Mouse (Mus musculus): ENCODE data around the gene Prcp.

The Prcp gene

DNA sequence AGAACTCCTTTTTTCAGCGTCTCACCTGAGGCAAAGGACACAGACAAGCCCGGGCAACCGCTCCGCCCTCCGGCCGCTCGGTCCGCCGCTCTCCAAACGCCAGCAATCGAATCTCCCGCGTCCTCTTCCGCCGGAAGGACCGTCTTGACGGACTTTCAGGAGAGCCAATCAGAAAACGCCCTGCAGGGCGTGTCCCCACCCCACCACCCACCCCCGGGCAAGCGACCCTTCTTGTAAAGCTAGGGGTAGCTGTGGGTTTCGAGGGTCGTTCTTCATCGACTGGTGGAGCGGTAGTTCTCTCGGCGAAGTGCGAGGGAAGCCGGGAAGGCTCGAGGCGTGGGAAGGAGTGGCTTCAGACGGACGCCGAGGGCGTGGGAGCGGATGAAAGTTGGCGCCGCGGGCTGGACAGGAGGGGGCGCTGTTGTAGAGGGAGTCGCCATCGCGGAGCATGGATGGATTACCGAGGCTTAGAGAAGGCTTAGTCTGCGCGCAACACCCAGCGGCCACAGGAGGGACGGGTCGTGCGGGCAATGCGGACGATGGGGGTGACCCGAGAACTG, at the start of gene Prcp, which contains the start of gene Ddias:
Gene Prcp, plus strand, starts transcription at position 355 of the 560 bp plus-strand sequence.
Gene Ddias, minus strand, starts transcription at position 132 of the 560 bp plus-strand sequence.
- peak; percentile 77 for DNase-seq (ENCODE audit: low read depth, low spot score)

DNA sequence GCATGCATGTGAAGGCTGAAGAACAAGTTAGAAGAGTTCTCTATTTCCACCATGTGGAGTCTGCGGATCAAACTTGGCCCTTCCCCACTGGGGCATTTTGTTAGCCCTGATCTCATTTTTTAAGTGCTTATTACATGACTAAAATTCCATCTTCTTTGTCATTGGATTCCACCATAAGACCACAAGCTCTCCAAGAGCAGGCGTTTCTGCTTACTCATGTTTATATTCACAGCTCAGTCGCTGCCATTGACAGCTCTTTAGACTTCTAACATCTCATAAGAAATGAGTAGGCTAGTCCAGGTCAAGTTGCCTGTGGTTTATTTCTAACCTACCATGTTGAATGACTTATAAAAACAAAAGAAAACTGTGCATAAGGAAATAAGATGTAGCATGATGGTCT, 48.0 kb upstream of the Prcp start:
- no peak for DNase-seq (ENCODE audit: low read depth, low spot score)

DNA sequence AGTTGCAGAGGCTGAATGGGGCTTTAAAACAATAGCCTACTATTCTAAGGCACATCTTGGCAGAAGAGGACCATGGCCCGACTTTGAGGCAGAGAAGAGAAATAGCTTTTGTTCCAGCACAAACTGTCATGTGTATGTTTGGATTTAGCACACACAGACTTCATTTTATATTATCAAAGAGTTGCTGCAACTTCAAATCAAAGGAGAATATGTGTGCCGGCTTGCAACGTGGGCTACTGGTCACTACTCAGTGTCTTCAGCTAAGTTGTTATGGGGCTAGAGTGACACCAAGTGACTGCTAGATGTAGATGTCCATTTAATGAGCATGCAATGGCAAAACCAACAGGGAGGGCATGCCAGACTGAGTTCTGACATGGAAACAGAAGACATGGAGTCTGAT, 46.3 kb upstream of the Prcp start:
- no peak for DNase-seq (ENCODE audit: low read depth, low spot score)

- no peak for DNase-seq (ENCODE audit: low read depth, low spot score)
Observed at GRCm38 (mm10) chr7:92832395-92832794, 41.9 kb upstream of the Prcp start.

DNA sequence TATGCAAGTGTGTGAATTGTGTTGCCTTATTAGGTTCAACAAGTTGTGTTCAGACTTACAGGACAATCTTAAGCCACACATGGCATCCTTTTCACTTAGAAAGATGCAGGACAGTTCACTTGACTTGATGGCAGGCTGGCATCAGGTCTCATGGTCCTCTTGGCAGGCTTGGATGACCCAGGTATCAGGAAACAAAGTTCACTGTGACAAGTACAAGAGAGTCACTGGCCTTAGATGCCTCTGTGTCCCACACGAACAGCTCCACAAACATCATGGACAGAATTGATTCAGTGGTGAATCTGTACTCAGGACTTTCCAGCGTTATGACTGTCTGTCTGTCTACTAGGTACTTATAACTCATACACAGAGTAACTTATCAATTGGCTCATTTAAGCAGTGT, 39.9 kb upstream of the Prcp start:
- DNase-seq (ENCODE audit: low read depth, low spot score): no peak

GRCm38 (mm10) chr7:92836447-92836846, 37.8 kb upstream of the Prcp start:
- no peak for DNase-seq (ENCODE audit: low read depth, low spot score)

DNA sequence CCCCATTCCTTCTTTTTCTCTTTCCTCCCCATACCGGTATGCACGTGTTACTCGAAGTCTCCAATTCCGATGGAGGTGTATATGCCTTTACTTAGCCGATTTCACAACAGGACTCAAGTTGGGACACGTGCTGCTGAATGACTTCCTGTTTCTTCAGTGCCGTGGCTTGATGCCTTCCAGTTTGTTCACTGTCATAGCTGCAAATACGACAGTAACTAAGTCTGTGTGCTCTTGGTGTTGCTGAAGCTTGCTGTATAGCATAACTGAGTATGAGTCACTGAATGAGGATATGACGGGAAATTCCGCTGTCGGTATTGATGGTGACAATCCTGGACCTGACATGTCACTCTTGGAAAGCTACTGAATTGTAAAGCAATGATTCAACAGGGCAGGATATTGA, 37.0 kb upstream of the Prcp start:
- no peak for DNase-seq (ENCODE audit: low read depth, low spot score)

GRCm38 (mm10) chr7:92837907-92838306, 36.4 kb upstream of the Prcp start:
- no peak for DNase-seq (ENCODE audit: low read depth, low spot score)

DNA sequence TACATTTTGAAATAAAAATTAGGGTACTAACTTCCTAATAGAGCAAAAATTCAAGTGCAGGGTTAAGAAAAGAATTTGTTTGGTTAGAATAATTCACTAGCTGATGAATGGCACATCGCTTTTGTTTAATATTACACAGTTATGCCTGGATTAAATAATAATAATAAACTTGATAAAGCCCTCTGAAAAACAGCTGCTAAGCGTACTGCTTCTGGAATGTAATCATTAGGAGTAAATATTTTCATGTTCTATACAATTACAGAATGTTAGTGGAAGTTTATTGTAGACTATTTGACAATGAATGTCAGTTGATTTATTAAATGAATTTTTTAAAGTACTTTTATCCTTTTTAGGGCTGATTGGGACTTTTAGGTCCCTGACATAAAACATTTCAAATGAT, 32.0 kb upstream of the Prcp start:
- no peak for DNase-seq (ENCODE audit: low read depth, low spot score)

DNA sequence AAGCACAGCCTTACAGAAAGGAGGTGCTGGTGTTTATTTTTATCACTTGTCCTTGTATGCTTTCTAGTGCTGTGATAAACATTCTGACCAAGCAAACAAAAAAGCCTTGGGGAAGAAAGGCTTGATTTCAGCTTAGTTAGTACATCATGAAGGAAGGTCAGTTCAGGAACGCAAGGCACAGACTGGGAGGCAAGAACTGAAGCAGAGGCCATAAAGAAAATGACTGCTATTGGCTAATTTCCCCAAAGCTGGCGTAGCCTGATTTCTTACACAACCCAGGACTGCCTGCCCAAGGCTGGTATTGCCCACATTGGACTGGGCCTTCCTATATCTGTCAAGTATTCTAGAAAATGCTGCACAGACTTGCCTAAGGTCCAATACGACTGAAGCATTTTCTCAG, 26.0 kb upstream of the Prcp start:
- DNase-seq (ENCODE audit: low read depth, low spot score): no peak

DNA sequence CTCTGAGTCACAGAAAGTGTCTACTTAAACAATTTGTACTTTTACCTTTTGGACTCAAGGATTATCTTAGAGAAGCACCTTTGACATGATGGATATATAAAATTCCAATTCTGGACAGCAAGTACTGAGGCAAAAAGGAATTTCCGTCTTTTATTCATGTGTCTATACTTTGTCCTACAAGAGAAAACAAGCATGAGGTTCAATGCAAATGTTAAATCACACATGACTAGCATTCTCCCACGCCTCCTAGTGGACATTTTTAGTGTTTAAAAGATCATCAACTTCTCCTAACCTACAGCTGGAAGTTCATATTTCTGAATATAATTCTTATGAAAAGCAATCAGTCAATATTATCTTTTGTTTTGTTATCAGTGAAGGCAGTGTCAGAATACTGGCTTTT, 7.7 kb upstream of the Prcp start:
- no peak for DNase-seq (ENCODE audit: low read depth, low spot score)

GRCm38 (mm10) chr7:92870161-92870560, 4.1 kb upstream of the Prcp start:
- DNase-seq (ENCODE audit: low read depth, low spot score): no peak

DNA sequence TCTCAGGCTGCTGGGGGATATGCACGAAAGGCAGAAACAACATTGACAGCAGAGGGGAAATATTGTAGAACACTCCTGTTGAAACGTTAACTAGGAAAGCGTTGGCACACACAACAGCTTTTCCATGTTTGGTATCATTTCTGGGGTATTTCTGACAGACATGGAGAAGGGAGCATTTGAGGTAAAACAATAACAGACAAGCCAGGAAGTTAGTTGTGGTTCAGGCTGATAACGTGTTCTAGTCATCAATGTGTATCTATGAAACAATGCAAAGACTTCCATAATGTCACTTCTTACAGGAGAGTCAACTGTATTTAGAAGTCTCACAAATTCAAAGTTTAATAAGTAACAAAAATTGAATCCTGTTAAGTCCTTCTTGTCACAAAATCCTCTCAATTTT, 2.7 kb upstream of the Prcp start:
- DNase-seq (ENCODE audit: low read depth, low spot score): no peak

GRCm38 (mm10) chr7:92874761-92875408, 615 bp downstream of the Prcp start:
- DNase-seq (ENCODE audit: low read depth, low spot score): peak; percentile 86

DNA sequence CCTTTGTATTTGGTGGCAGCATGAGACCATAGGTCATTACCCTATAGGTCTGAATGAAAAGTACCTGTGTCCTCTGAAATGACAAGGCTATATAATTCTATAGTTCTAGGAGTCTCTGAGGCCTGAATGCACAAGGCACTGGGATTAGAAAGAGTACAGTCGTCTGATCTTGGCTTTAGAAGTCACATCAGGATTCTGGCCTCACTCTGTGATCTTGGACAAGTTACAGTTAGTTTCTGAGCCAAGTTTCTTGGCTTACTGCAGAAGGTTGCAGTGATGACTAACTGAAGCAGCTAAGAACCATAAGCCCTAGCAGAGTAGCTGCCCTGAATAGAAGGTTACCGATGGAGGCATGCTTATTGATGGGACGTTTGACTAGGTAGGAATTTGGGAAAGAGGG, 1.8 kb downstream of the Prcp start:
- no peak for DNase-seq (ENCODE audit: low read depth, low spot score)

DNA sequence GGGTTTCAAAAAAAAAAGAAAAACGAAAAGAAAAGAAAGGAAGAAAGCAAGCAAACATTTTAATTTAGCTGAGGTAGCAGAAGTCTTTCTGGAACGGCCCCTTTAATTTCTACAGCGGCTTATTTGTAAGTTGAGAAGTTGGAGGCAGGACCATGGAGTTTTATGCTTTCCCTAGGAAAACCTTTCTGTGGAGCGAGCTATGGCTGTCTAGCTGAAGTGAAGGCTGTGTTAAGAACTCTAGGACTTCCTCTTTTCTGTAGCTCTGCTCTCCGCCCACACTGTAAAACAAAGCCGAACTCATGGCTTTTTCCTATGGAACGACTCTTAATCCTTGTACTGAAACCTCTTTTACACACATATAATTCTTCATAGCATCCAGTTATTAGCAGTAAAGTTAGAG, 2.3 kb downstream of the Prcp start:
- no peak for DNase-seq (ENCODE audit: low read depth, low spot score)

GRCm38 (mm10) chr7:92878575-92879285, 4.5 kb downstream of the Prcp start:
- DNase-seq (ENCODE audit: low read depth, low spot score): no peak

GRCm38 (mm10) chr7:92883850-92884716, 9.8 kb downstream of the Prcp start:
- no peak for DNase-seq (ENCODE audit: low read depth, low spot score)

DNA sequence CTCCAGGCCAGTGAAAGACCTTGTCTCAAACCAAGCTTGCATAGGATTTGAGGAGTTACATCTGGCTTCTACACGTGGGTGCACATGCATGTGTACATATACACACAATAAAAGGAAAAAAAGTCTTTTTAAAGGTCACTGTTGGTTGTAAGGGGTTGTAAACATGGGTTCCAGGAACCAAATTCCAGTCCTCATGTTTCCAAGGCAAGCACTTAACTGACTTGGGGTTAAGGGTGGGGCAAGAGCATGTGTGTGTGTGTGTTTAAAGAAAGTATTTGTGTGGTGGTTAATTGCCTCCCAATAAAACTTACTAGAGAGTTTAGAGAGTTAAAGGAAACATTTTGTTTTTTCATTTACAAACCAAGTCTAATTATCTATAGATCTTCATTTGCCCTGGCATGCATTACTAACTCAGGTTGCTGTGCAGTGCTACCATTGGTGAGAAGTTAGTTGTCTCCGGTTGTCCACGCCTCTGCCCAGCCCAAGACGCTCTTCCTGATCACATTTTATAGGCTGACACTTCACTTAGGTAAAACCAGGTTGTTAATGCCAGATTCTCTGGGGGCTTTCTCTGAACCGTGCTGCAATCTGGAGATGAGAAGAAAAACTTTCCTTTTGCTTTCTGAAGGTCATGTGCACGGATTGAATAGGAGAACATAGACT, 10.9 kb downstream of the Prcp start:
- no peak for DNase-seq (ENCODE audit: low read depth, low spot score)

GRCm38 (mm10) chr7:92886801-92887200, 12.5 kb downstream of the Prcp start:
- DNase-seq (ENCODE audit: low read depth, low spot score): no peak

DNA sequence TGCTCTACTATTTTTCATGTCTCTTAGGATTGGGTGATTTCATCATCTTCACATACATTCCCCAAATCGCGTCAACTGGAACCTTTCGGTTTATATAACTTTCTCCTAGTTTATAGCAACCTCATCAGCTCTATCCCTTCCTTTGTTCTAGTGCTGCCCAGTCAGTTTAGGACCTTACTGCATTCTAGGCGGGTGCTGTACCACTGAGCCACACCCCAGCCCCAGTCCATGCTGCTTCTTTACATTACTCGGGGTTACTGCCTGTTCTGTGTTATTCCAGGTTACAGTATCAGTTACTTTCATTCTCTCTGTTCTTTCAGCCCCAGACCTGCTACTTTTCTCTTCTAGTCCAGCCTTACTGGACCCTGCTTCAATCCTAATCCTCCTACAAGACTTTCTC, 13.0 kb downstream of the Prcp start:
- no peak for DNase-seq (ENCODE audit: low read depth, low spot score)

DNA sequence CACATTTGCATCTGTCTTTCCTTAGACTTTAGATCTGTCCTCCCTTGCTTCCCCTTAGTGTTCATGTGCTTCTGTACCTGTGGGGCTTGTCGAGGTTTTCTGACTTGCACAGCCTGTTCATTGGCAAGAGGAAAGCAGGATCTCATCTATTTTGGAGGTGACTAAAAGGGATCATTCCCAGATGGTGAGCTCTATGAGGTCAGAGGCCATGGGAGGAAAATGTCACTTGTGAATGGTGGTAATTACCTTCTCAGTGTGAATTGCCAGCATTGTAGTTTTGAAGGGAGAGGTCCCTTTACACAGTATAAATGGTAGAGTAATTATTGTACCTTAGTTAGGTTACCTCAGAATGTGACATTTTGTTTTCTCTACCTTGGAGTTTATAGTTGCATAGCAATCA, 15.9 kb downstream of the Prcp start:
- no peak for DNase-seq (ENCODE audit: low read depth, low spot score)

Measured in WW6 (cell line).